Mouse (Mus musculus): Measurements from ENCODE around the gene C1qtnf5. TPM values are rescaled to one million over a fixed set of nuclear protein-coding genes. Genes with fewer than 3 reads are reported as not detected.

Gene C1qtnf5
- polyA plus RNA-seq, 1 experiment from 2014 or later, result 1.3 TPM

GRCm38 (mm10) chr9:44078136-44078797 lies 28.8 kb upstream of the C1qtnf5 start:
- peaks cover 7% of the 10 kb centered on the region for H3K4me1 ChIP-seq (ENCODE audit: insufficient read depth)
- no peaks in the 10 kb centered on the region for H3K9me3 ChIP-seq (ENCODE audit: low read length)
- peaks cover under 1% of the 10 kb centered on the region; the same call in 1 of the 2 replicates for H3K27me3 ChIP-seq (ENCODE audit: insufficient read depth, low read length)
- H3K9ac ChIP-seq (replicated peaks), result no peak overlapping the region
- H3K27ac ChIP-seq (ENCODE audit: low read depth), result no peak overlapping the region
- TF ChIP-seq CTCF (IDR thresholded peaks at IDR 0.05; ENCODE audit: low read depth) (no peak), EP300 (IDR thresholded peaks at IDR 0.05; ENCODE audit: low read depth) (no peak)
- no peaks in the 10 kb centered on the region for H3K36me3 ChIP-seq (replicated peaks; ENCODE audit: insufficient read depth, low read length)
- 76% methylated on average over 10 of the region's 10 CpGs for WGBS (ENCODE audit: insufficient replicate concordance)
- H3K4me3 ChIP-seq (ENCODE audit: low read depth, low read length), result no peak overlapping the region
- no peak overlapping the region for H3K4me2 ChIP-seq (ENCODE audit: low read depth, low read length)
- ATAC-seq (no peak), DNase-seq (no peak)

DNA sequence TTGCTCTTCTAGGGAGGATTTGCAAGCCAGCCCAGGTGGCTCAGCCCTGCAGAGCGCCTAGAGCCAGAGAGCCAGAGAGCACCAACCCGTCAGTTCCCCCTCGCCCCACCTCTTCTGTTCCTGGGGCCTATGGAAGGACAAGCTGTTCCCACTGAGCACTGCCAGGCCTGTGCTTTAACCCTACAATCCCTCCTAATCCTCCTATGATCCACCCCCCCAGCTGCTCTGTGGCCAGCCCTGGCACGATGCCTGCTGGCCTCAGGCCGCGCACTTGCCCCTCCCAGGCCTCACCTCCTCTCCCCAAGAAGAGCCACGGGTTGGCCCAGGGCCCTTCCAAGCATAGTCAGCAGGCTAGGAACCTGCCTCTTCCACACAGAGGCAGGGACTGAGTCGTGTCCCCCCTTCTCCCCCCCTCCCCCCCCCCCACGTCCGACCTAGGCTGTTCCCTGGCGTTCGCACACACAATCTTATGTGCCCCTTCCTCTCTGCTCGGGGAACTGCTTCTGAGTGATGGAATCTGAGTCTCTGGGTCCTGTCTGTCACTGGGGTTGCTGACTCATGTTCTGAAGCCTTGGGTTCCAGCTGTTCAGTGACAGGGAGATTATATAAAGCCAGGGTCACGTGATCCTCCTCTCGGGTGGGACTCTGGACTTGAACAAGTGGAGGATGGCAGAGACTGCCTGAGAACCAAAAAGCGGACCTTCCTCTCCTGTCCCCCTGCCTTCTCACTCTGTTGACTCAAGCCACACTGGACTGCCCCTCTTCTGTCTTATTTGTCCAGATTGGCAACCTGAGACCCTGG lies 27.9 kb upstream of the C1qtnf5 start:
- H3K4me2 ChIP-seq (ENCODE audit: low read depth, low read length), result no peak overlapping the region
- no peak overlapping the region for H3K27ac ChIP-seq (ENCODE audit: low read depth)
- H3K27me3 ChIP-seq (ENCODE audit: insufficient read depth, low read length), result peaks cover 6% of the 10 kb centered on the region; the same call in 1 of the 2 replicates
- H3K4me3 ChIP-seq (ENCODE audit: low read depth, low read length), result no peak overlapping the region
- H3K4me1 ChIP-seq (ENCODE audit: insufficient read depth), result peaks cover 16% of the 10 kb centered on the region
- WGBS (ENCODE audit: insufficient replicate concordance), result 33% methylated on average over 15 of the region's 16 CpGs
- DNase-seq, result peak; percentile 64
- no peak overlapping the region for H3K9ac ChIP-seq (replicated peaks)
- H3K36me3 ChIP-seq (replicated peaks; ENCODE audit: insufficient read depth, low read length), result no peaks in the 10 kb centered on the region
- no peaks in the 10 kb centered on the region for H3K9me3 ChIP-seq (ENCODE audit: low read length)
- TF ChIP-seq EP300 (IDR thresholded peaks at IDR 0.05; ENCODE audit: low read depth), result peak; percentile 46; the same call in 1 of the 2 replicates
- TF ChIP-seq CTCF (IDR thresholded peaks at IDR 0.05; ENCODE audit: low read depth), result no peak
- ATAC-seq, result peak; percentile 81

- TF ChIP-seq EP300 (IDR thresholded peaks at IDR 0.05; ENCODE audit: low read depth), result no peak
- no peak for TF ChIP-seq CTCF (IDR thresholded peaks at IDR 0.05; ENCODE audit: low read depth)
- no peak overlapping the region for H3K27ac ChIP-seq (ENCODE audit: low read depth)
- H3K4me3 ChIP-seq (ENCODE audit: low read depth, low read length), result no peak overlapping the region
- H3K9me3 ChIP-seq (ENCODE audit: low read length), result no peaks in the 10 kb centered on the region
- DNase-seq (no peak), ATAC-seq (no peak)
- no peak overlapping the region for H3K4me2 ChIP-seq (ENCODE audit: low read depth, low read length)
- H3K36me3 ChIP-seq (replicated peaks; ENCODE audit: insufficient read depth, low read length), result no peaks in the 10 kb centered on the region
- no peak overlapping the region for H3K9ac ChIP-seq (replicated peaks)
- peaks cover 26% of the 10 kb centered on the region for H3K4me1 ChIP-seq (ENCODE audit: insufficient read depth)
- 48% methylated on average over 10 of the region's 10 CpGs for WGBS (ENCODE audit: insufficient replicate concordance)
- H3K27me3 ChIP-seq (ENCODE audit: insufficient read depth, low read length), result peaks cover 8% of the 10 kb centered on the region; the same call in 1 of the 2 replicates
These were observed 26.9 kb upstream of the C1qtnf5 start for GRCm38 (mm10) chr9:44079997-44080780.

DNA sequence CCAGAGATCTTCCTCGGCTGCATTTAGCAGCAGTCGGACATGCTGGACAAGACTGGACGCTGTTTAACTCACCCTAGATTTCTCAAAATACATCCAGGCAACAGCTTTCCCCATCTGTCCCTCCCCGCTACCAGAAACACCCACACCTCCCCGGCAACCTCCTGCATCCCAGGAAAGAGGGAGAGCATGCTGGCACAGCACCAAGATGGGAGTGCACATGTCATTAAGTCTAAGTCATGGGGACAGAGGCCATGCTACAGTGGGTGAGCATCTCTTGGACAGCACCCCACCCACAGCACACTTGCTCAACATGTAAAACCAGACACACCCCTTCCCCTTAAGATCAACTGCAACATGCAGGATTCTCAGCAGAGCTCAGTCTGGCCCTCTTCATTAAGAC lies 26.1 kb upstream of the C1qtnf5 start:
- ATAC-seq (no peak), DNase-seq (no peak)
- 79% methylated on average over 5 of the region's 5 CpGs for WGBS (ENCODE audit: insufficient replicate concordance)
- H3K4me2 ChIP-seq (ENCODE audit: low read depth, low read length), result no peak overlapping the region
- no peaks in the 10 kb centered on the region for H3K9me3 ChIP-seq (ENCODE audit: low read length)
- no peak for TF ChIP-seq CTCF (IDR thresholded peaks at IDR 0.05; ENCODE audit: low read depth)
- TF ChIP-seq EP300 (IDR thresholded peaks at IDR 0.05; ENCODE audit: low read depth), result no peak
- H3K27ac ChIP-seq (ENCODE audit: low read depth), result no peak overlapping the region
- peaks cover 34% of the 10 kb centered on the region for H3K4me1 ChIP-seq (ENCODE audit: insufficient read depth)
- no peak overlapping the region for H3K4me3 ChIP-seq (ENCODE audit: low read depth, low read length)
- peaks cover 13% of the 10 kb centered on the region; the same call in 1 of the 2 replicates for H3K27me3 ChIP-seq (ENCODE audit: insufficient read depth, low read length)
- no peaks in the 10 kb centered on the region for H3K36me3 ChIP-seq (replicated peaks; ENCODE audit: insufficient read depth, low read length)
- H3K9ac ChIP-seq (replicated peaks), result no peak overlapping the region

DNA sequence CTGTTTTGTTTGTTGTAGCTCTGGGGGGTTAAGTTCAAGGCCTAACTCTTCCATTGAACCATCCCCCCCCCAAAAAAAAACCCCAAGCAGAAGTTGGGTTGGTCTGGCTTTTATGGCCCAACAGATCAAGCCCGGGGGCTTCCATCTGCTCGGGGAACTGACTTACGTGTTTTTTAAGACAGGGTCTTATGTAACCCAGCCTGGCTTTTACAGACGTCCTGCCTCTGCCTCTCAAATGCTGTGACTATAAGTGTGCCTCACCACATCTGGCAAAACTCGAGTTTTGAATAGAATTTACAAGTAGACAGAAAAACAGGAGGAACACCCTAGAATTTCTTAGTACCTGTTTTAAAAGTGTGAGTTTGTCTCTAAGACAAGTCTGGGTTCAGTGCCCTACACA lies 25.5 kb upstream of the C1qtnf5 start:
- Histone ChIP-seq H3K9ac (replicated peaks) (no peak overlapping the region), H3K4me2 (ENCODE audit: low read depth, low read length) (no peak overlapping the region), H3K27ac (ENCODE audit: low read depth) (no peak overlapping the region), H3K27me3 (ENCODE audit: insufficient read depth, low read length) (peaks cover 14% of the 10 kb centered on the region; the same call in 1 of the 2 replicates), H3K4me3 (ENCODE audit: low read depth, low read length) (no peak overlapping the region), H3K36me3 (replicated peaks; ENCODE audit: insufficient read depth, low read length) (no peaks in the 10 kb centered on the region), H3K4me1 (ENCODE audit: insufficient read depth) (peaks cover 37% of the 10 kb centered on the region), H3K9me3 (ENCODE audit: low read length) (no peaks in the 10 kb centered on the region)
- DNase-seq, result no peak
- 61% methylated on average over 5 of the region's 5 CpGs for WGBS (ENCODE audit: insufficient replicate concordance)
- ATAC-seq, result no peak
- TF ChIP-seq EP300 (IDR thresholded peaks at IDR 0.05; ENCODE audit: low read depth) (no peak), CTCF (IDR thresholded peaks at IDR 0.05; ENCODE audit: low read depth) (no peak)

- no peak for DNase-seq
- H3K9ac ChIP-seq (replicated peaks), result no peak overlapping the region
- H3K4me2 ChIP-seq (ENCODE audit: low read depth, low read length), result no peak overlapping the region
- H3K4me1 ChIP-seq (ENCODE audit: insufficient read depth), result peaks cover 40% of the 10 kb centered on the region
- ATAC-seq, result no peak
- H3K27me3 ChIP-seq (ENCODE audit: insufficient read depth, low read length), result peaks cover 14% of the 10 kb centered on the region; the same call in 1 of the 2 replicates
- no peak overlapping the region for H3K4me3 ChIP-seq (ENCODE audit: low read depth, low read length)
- 87% methylated on average over 5 of the region's 5 CpGs for WGBS (ENCODE audit: insufficient replicate concordance)
- H3K27ac ChIP-seq (ENCODE audit: low read depth), result no peak overlapping the region
- H3K9me3 ChIP-seq (ENCODE audit: low read length), result no peaks in the 10 kb centered on the region
- no peaks in the 10 kb centered on the region for H3K36me3 ChIP-seq (replicated peaks; ENCODE audit: insufficient read depth, low read length)
- TF ChIP-seq CTCF (IDR thresholded peaks at IDR 0.05; ENCODE audit: low read depth) (no peak), EP300 (IDR thresholded peaks at IDR 0.05; ENCODE audit: low read depth) (no peak)
These were observed 24.8 kb upstream of the C1qtnf5 start for GRCm38 (mm10) chr9:44082266-44082665.
